Mouse (Mus musculus): ENCODE data around the gene Timp4. TPM values are rescaled to one million over a fixed set of nuclear protein-coding genes. Genes with fewer than 3 reads are reported as not detected.

Gene Timp4
- polyA plus RNA-seq, 1 experiment from 2014 or later: 0.15 TPM

DNA sequence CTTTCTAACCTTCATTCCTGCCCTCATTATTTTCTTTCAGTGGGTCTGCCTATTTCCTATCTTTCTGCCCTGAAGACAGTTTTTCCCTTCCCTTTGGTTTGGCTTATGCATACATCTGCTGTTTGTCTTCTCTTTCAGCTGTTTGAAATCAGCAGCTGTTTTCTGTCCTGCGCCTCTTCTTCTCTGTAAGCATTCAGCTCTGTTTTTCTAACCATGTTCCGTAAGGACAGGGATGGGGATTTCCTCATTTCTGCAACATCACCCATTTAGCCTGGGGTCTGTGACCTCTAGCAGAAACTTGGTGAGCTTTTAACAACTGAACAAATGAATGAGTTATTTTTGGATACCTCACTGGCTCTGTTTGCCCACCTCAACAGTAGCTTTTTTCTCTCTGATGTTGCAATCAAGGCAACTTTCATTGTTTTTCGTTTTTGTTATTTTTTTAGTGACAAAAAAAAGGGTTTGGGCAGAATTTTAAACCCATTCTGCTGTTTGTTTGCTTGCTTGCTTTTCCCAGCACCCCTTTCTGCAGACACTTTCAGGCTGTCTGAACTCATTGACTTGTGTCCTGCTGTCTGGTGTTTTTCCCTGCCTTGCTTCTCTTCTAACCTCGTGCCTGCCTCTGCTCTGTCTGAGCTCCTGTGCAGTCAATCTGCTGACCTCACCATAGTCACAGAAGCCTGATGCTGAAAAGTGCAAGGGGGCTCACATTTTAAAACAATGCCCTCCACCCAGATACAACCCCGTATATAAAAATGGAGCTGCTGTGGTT lies 39.7 kb downstream of the Timp4 start:
- no peaks in the 10 kb centered on the region for H3K27me3 ChIP-seq (ENCODE audit: poor library complexity, severe bottlenecking)
- peaks cover 11% of the 10 kb centered on the region for H3K4me1 ChIP-seq
- WGBS: 61% methylated on average over 5 of the region's 5 CpGs
- H3K9me3 ChIP-seq: no peaks in the 10 kb centered on the region
- no peak overlapping the region for H3K4me3 ChIP-seq
- no peaks in the 10 kb centered on the region for H3K36me3 ChIP-seq (replicated peaks)
- no peak overlapping the region for H3K27ac ChIP-seq
- DNase-seq (ENCODE audit: extremely low spot score, low spot score): no peak

- no peak overlapping the region for H3K4me3 ChIP-seq
- H3K27me3 ChIP-seq (ENCODE audit: poor library complexity, severe bottlenecking): no peaks in the 10 kb centered on the region
- H3K36me3 ChIP-seq (replicated peaks): no peaks in the 10 kb centered on the region
- H3K9me3 ChIP-seq: no peaks in the 10 kb centered on the region
- H3K4me1 ChIP-seq: peaks cover 11% of the 10 kb centered on the region
- H3K27ac ChIP-seq: no peak overlapping the region
- WGBS: 92% methylated on average over 3 of the region's 3 CpGs
- no peak for DNase-seq (ENCODE audit: extremely low spot score, low spot score)
Observed at GRCm38 (mm10) chr6:115210820-115211219, 41.2 kb downstream of the Timp4 start.

- H3K27ac ChIP-seq: no peak overlapping the region
- 81% methylated on average over 2 of the region's 2 CpGs for WGBS
- H3K4me3 ChIP-seq: no peak overlapping the region
- peaks cover 11% of the 10 kb centered on the region for H3K4me1 ChIP-seq
- H3K9me3 ChIP-seq: no peaks in the 10 kb centered on the region
- DNase-seq (ENCODE audit: extremely low spot score, low spot score): no peak
- H3K36me3 ChIP-seq (replicated peaks): no peaks in the 10 kb centered on the region
- no peaks in the 10 kb centered on the region for H3K27me3 ChIP-seq (ENCODE audit: poor library complexity, severe bottlenecking)
Observed at GRCm38 (mm10) chr6:115210187-115210586, 41.8 kb downstream of the Timp4 start.

DNA sequence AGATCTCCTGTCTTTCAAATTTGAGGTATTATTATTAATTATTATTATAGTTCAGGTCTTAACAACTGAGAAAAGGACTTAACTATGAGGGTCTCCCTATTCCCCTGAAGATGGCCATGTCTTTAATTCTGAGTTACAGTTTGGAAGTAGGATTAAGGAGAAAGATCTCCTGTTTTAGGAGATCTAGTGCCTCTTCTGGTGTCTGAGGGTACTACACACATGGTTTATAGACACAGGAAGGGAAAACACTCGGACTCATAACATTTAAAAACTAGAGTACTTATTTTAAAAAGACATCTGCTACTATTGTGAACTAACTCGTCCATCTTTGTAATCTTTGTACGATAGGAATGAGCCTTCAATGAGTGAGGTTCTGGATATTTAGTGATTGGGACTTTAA lies 49.0 kb downstream of the Timp4 start:
- Histone ChIP-seq H3K4me3 (no peak overlapping the region), H3K27me3 (ENCODE audit: poor library complexity, severe bottlenecking) (no peaks in the 10 kb centered on the region), H3K27ac (no peak overlapping the region), H3K4me1 (no peaks in the 10 kb centered on the region), H3K36me3 (replicated peaks) (no peaks in the 10 kb centered on the region), H3K9me3 (no peaks in the 10 kb centered on the region)
- no peak for DNase-seq (ENCODE audit: extremely low spot score, low spot score)
- 81% methylated on average over 3 of the region's 3 CpGs for WGBS

- Histone ChIP-seq H3K4me1 (no peaks in the 10 kb centered on the region), H3K4me3 (no peak overlapping the region), H3K27ac (no peak overlapping the region), H3K36me3 (replicated peaks) (no peaks in the 10 kb centered on the region), H3K27me3 (ENCODE audit: poor library complexity, severe bottlenecking) (no peaks in the 10 kb centered on the region), H3K9me3 (no peaks in the 10 kb centered on the region)
- 87% methylated on average over 3 of the region's 3 CpGs for WGBS
- no peak for DNase-seq (ENCODE audit: extremely low spot score, low spot score)
Observed at GRCm38 (mm10) chr6:115200753-115201152, 51.3 kb downstream of the Timp4 start.

Other genes starting within 250 kb of the Timp4 start
- 103 and 104 TPM in 2 replicates for gene Tamm41, start 214.3 kb downstream of the Timp4 start, polyA plus RNA-seq (2016; fragmentation: Nextera tagmentation; extraction: Ambion mirVana)
- gene Syn2, start 117.3 kb downstream of the Timp4 start, polyA plus RNA-seq (2016; fragmentation: Nextera tagmentation; extraction: Ambion mirVana): 0.27 and 0.63 TPM in 2 replicates
- not detected in 2 replicates for gene Gm17482, start 24.9 kb downstream of the Timp4 start, polyA plus RNA-seq (2016; fragmentation: Nextera tagmentation; extraction: Ambion mirVana)
- 0.07 and 0.16 TPM in 2 replicates for gene Pparg, start 108.7 kb upstream of the Timp4 start, polyA plus RNA-seq (2016; fragmentation: Nextera tagmentation; extraction: Ambion mirVana)

Data from forebrain, embryonic 10.5 days (tissue).